8 mouse cellular contexts compared by ENCODE assay signal in the genomic region with DNA sequence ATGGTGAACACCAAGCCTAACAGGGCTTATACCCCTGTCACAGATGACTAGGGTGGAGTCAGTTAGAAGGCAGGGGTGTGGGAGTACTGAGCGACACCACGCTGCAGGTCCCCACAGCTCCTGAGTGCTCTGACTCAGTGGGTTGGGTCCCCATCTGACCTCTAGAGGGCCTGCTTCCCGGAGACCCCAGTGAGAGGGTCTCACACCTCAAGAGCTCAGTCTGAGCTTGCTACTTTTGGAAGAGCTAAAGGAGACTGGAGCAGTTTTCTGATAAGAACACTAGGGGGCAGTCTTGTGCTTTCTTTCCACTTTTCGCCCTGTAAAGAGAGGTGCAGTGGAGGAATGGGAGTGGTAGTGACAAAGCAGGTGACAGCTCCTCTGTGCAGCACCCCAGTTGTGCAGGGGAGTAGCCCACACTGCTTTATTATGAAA. TPM values are rescaled to one million over a fixed set of nuclear protein-coding genes. Genes with fewer than 3 reads are reported as not detected.
A peak's percentile ranks its signal among the peaks of the same experiment; 100 is the strongest.
DNase-seq lines count a peak whose midpoint lies in the region; ATAC-seq lines count a peak whose summit lies in the region.

No protein-coding gene starts in this region.

- no peak overlapping the region for H3K4me2 ChIP-seq in hindbrain, embryonic 15.5 days
- no peak overlapping the region for H3K4me2 ChIP-seq in lung, embryonic 16.5 days (ENCODE audit: low read depth, low read length)

- no peak overlapping the region for H3K9ac ChIP-seq in hindbrain, embryonic 15.5 days
- no peak overlapping the region for H3K9ac ChIP-seq in lung, embryonic 16.5 days (ENCODE audit: low read length)

- H3K9me3 ChIP-seq in hindbrain, embryonic 15.5 days = no peaks in the 10 kb centered on the region
- H3K9me3 ChIP-seq in lung, embryonic 16.5 days (ENCODE audit: control insufficient read depth, low read length) = no peaks in the 10 kb centered on the region

- peaks cover 36% of the 10 kb centered on the region for H3K4me1 ChIP-seq in hindbrain, embryonic 15.5 days (replicated peaks)
- no peaks in the 10 kb centered on the region for H3K4me1 ChIP-seq in lung, embryonic 16.5 days (replicated peaks; ENCODE audit: control insufficient read depth, insufficient read depth, low read length)

- intact Hi-C loops in left cerebral cortex, postnatal 25 days (cut with DNase I) = loop anchor here (1.0 to 10.0 kb wide), 3 partner anchors 73 to 411 kb away; no protein-coding TSS in a partner anchor
- intact Hi-C loops in left cerebral cortex, postnatal 4 days (cut with DNase I) = no loop called here
- intact Hi-C loops in gastrocnemius, postnatal 36 days (cut with DNase I) = loop anchor here (1.0 to 2.0 kb wide), 2 partner anchors 73 to 119 kb away; no protein-coding TSS in a partner anchor

- ATAC-seq in hindbrain, embryonic 15.5 days (ENCODE audit: low FRiP score, low read depth) = peak; percentile 66
- peak; percentile 60 for ATAC-seq in lung, embryonic 16.5 days (ENCODE audit: low read depth)

- H3K27ac ChIP-seq in hindbrain, embryonic 15.5 days (replicated peaks) = no peak overlapping the region
- no peak overlapping the region for H3K27ac ChIP-seq in lung, embryonic 16.5 days (ENCODE audit: low read length)

- WGBS in hindbrain, embryonic 15.5 days = 6% methylated on average over 4 of the region's 4 CpGs
- 6% methylated on average over 4 of the region's 4 CpGs for WGBS in lung, embryonic 16.5 days

- H3K4me3 ChIP-seq in hindbrain, embryonic 15.5 days = no peak overlapping the region
- H3K4me3 ChIP-seq in lung, embryonic 16.5 days (ENCODE audit: low read length) = no peak overlapping the region

- no peaks in the 10 kb centered on the region for H3K36me3 ChIP-seq in hindbrain, embryonic 15.5 days
- H3K36me3 ChIP-seq in lung, embryonic 16.5 days (ENCODE audit: control insufficient read depth, insufficient read depth, low read length) = no peaks in the 10 kb centered on the region

- DNase-seq in left cerebral cortex, postnatal 25 days (ENCODE audit: low spot score in 2 of 2) = peak; percentile 40 to 59
- DNase-seq in left cerebral cortex, postnatal 4 days = no peak
- peak; percentile 85 for DNase-seq in R1 (ENCODE audit: low read depth, low spot score)
- DNase-seq in embryo, embryonic 9.5 days (ENCODE audit: extremely low spot score) = peak; percentile 70
- DNase-seq in retina, embryonic 14.5 days (ENCODE audit: low spot score) = peak; percentile 93
- DNase-seq in gastrocnemius, postnatal 36 days = no peak

- H3K27me3 ChIP-seq in hindbrain, embryonic 15.5 days = no peaks in the 10 kb centered on the region
- H3K27me3 ChIP-seq in lung, embryonic 16.5 days (ENCODE audit: control insufficient read depth, insufficient read depth, low read depth, low read length) = no peaks in the 10 kb centered on the region

RNA-seq across cellular contexts. Expression of gene Nacc2, which starts 30.9 kb away (rescaled TPM):
- total RNA-seq in left cerebral cortex, postnatal 25 days (2021) = 10 to 100 TPM; 64.8 to 75.2 TPM
- total RNA-seq in left cerebral cortex, postnatal 4 days (2021) = 10 to 100 TPM; 24.6 to 26.5 TPM
- 18.0 and 21.3 TPM in 2 replicates for polyA plus RNA-seq in hindbrain, embryonic 15.5 days (2015; fragmentation: Nextera tagmentation; extraction: Ambion mirVana)
- 9.2 and 10.9 TPM in 2 replicates for polyA plus RNA-seq in lung, embryonic 16.5 days (2015; fragmentation: Nextera tagmentation; extraction: Ambion mirVana)
- total RNA-seq in gastrocnemius, postnatal 36 days (2021) = 10 to 100 TPM; 16.3 to 27.7 TPM

RNA-seq across cellular contexts. Expression of gene Lhx3, which starts 54.2 kb away (rescaled TPM):
- total RNA-seq in left cerebral cortex, postnatal 25 days (2021) = under 1 TPM in 1 of 2 experiments, not detected in 1; 0.16 TPM
- not detected for total RNA-seq in left cerebral cortex, postnatal 4 days (2021)
- 4.1 and 4.2 TPM in 2 replicates for polyA plus RNA-seq in hindbrain, embryonic 15.5 days (2015; fragmentation: Nextera tagmentation; extraction: Ambion mirVana)
- not detected in 2 replicates for polyA plus RNA-seq in lung, embryonic 16.5 days (2015; fragmentation: Nextera tagmentation; extraction: Ambion mirVana)
- not detected for total RNA-seq in gastrocnemius, postnatal 36 days (2021)

Comparison
In these comparisons a context has a peak if more than half of its experiments do, and no peak if none do; other contexts are left out.
1. DNase-seq: peak in left cerebral cortex, postnatal 25 days (2 of 2), R1 (single experiment), embryo, embryonic 9.5 days (single experiment) and retina, embryonic 14.5 days (single experiment); none in left cerebral cortex, postnatal 4 days (single experiment) and gastrocnemius, postnatal 36 days (0 of 2).